Mouse (Mus musculus) c-Kit-positive CD71-positive TER-119-positive erythroid progenitor cells, embryonic 14.5 days (primary cell): Measurements from ENCODE around the gene Clec12a.

Experiments used
- DNase-seq: peaks from one replicate; pipeline ENCODE4 v3.0.0-alpha.2; 2013; ENCODE audit warnings: low spot score

The Clec12a gene

GRCm38 (mm10) chr6:129374937-129375471 lies 32.5 kb downstream of the Clec12a start:
- DNase-seq: no peak

- DNase-seq: no peak
Measured at GRCm38 (mm10) chr6:129380454-129380853, 38.0 kb downstream of the Clec12a start.

- no peak for DNase-seq
Measured at GRCm38 (mm10) chr6:129381736-129382135, 39.2 kb downstream of the Clec12a start.

- DNase-seq: no peak
Measured at GRCm38 (mm10) chr6:129383466-129383865, 41.0 kb downstream of the Clec12a start.

GRCm38 (mm10) chr6:129385000-129385399 lies 42.5 kb downstream of the Clec12a start:
- no peak for DNase-seq

- DNase-seq: no peak
Measured at GRCm38 (mm10) chr6:129385774-129386173, 43.3 kb downstream of the Clec12a start, which contains the start of gene Clec12b. TSS of gene Clec12b (minus strand) at chr6:129385874.

- no peak for DNase-seq
Measured at GRCm38 (mm10) chr6:129393087-129393720, 50.7 kb downstream of the Clec12a start.

GRCm38 (mm10) chr6:129393732-129394131 lies 51.2 kb downstream of the Clec12a start:
- no peak for DNase-seq

GRCm38 (mm10) chr6:129396997-129397396 lies 54.5 kb downstream of the Clec12a start, which contains the start of gene Clec1b:
TSS of gene Clec1b (plus strand) at chr6:129397297.
- DNase-seq: no peak

- no peak for DNase-seq
Measured at GRCm38 (mm10) chr6:129399945-129400344, 57.5 kb downstream of the Clec12a start.

GRCm38 (mm10) chr6:129402404-129402803 lies 59.9 kb downstream of the Clec12a start:
- DNase-seq: no peak

- no peak for DNase-seq
Measured at GRCm38 (mm10) chr6:129403391-129403790, 60.9 kb downstream of the Clec12a start.

GRCm38 (mm10) chr6:129405999-129406398 lies 63.5 kb downstream of the Clec12a start:
- DNase-seq: no peak

- no peak for DNase-seq
Measured at GRCm38 (mm10) chr6:129407324-129407723, 64.8 kb downstream of the Clec12a start.

- DNase-seq: no peak
Measured at GRCm38 (mm10) chr6:129408562-129408961, 66.1 kb downstream of the Clec12a start, which contains the start of gene Clec9a. TSS of gene Clec9a (plus strand) at chr6:129408862.

- no peak for DNase-seq
Measured at GRCm38 (mm10) chr6:129414177-129414576, 71.7 kb downstream of the Clec12a start.
